Mouse (Mus musculus): ENCODE measurements around the gene Bax.

DNA sequence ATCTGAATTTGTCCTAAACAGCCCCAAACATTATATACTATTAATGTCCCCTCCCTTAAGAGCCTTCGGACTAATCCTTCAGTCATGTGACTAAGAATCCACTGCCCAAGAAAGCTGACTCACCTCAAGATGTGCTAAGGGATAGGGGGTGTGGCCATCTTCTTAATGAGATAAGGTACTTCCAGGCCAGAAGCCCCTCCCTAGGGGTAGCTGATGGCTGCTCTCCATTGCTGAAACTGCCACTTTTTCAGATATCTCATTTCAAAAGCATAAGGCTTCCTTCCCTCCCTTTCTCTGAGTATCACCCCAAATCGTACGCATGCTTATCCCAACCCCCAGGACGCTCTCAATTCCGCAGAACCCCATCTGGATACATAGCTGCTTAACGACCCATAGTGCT, 41.9 kb upstream of the Bax start:
- TF ChIP-seq CTCF (IDR thresholded peaks at IDR 0.05; ENCODE audit: low read depth, low read length) (no peak), TAL1 (conservative IDR thresholded peaks at IDR 0.05; ENCODE audit: low read depth, low read length) (no peak), GATA1 (IDR thresholded peaks at IDR 0.05; ENCODE audit: borderline replicate concordance, low read length) (no peak)
